Mouse (Mus musculus): ENCODE measurements around the gene Fam131c. TPM values are rescaled to one million over a fixed set of nuclear protein-coding genes. Genes with fewer than 3 reads are reported as not detected.

Gene Fam131c
- polyA plus RNA-seq, 1 experiment from 2014 or later, result 42.0 TPM

DNA sequence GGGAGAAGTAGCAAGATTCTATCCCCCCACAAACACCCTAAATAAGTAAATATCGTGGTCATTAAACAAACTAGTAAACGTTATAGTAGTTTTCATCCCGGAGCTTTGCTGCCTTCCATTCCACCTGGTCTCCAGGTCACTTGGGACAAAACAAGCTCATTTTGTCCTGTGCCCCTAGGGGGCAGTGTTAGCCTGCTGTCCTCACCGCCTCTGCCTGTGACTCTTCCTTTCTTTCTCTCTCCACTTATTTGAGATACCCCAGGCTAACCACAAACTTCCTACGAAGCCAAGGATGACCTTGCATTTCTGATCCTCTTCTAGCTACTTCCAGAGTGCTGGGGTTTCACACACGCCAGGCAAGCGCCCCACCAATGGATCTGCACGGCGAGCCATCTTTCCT lies 63.0 kb downstream of the Fam131c start:
- Histone ChIP-seq H3K4me3 (no peak overlapping the region), H3K4me2 (no peak overlapping the region), H3K27ac (no peak overlapping the region), H3K27me3 (replicated peaks) (no peaks in the 10 kb centered on the region), H3K36me3 (replicated peaks) (no peaks in the 10 kb centered on the region), H3K9me3 (no peaks in the 10 kb centered on the region), H3K4me1 (peaks cover 4% of the 10 kb centered on the region), H3K9ac (no peak overlapping the region)
- 45% methylated on average over 9 of the region's 9 CpGs for WGBS
- ATAC-seq (replicated peaks), result no peak

GRCm38 (mm10) chr4:141432666-141433065 lies 64.6 kb downstream of the Fam131c start:
- Histone ChIP-seq H3K4me1 (no peaks in the 10 kb centered on the region), H3K27ac (no peak overlapping the region), H3K4me2 (no peak overlapping the region), H3K9me3 (no peaks in the 10 kb centered on the region), H3K4me3 (no peak overlapping the region), H3K9ac (no peak overlapping the region), H3K36me3 (replicated peaks) (no peaks in the 10 kb centered on the region), H3K27me3 (replicated peaks) (no peaks in the 10 kb centered on the region)
- ATAC-seq (replicated peaks), result no peak
- 79% methylated on average over 14 of the region's 14 CpGs for WGBS

GRCm38 (mm10) chr4:141433191-141433590 lies 65.2 kb downstream of the Fam131c start:
- Histone ChIP-seq H3K36me3 (replicated peaks) (no peaks in the 10 kb centered on the region), H3K4me1 (no peaks in the 10 kb centered on the region), H3K9ac (no peak overlapping the region), H3K27me3 (replicated peaks) (no peaks in the 10 kb centered on the region), H3K4me3 (no peak overlapping the region), H3K9me3 (no peaks in the 10 kb centered on the region), H3K27ac (no peak overlapping the region), H3K4me2 (no peak overlapping the region)
- no peak for ATAC-seq (replicated peaks)
- WGBS, result 84% methylated on average over 18 of the region's 18 CpGs

Small RNA genes within 50 kb of the gene (microRNA-seq; reads per million reads assigned to microRNA genes)
- not detected for gene Gm25690

Other genes starting within 250 kb of the Fam131c start
- 24.4 and 26.0 TPM in 2 replicates for gene Szrd1, start 228.4 kb upstream of the Fam131c start, polyA plus RNA-seq (2015; fragmentation: Nextera tagmentation; extraction: Ambion mirVana)
- gene Fbxo42, start 220.3 kb upstream of the Fam131c start, polyA plus RNA-seq (2015; fragmentation: Nextera tagmentation; extraction: Ambion mirVana), result 28.5 and 30.0 TPM in 2 replicates
- gene Rsg1, start 154.3 kb upstream of the Fam131c start, polyA plus RNA-seq (2015; fragmentation: Nextera tagmentation; extraction: Ambion mirVana), result 8.7 and 9.9 TPM in 2 replicates
- gene Arhgef19, start 128.7 kb upstream of the Fam131c start, polyA plus RNA-seq (2015; fragmentation: Nextera tagmentation; extraction: Ambion mirVana), result 1.0 and 1.7 TPM in 2 replicates
- gene Epha2, start 67.0 kb upstream of the Fam131c start, polyA plus RNA-seq (2015; fragmentation: Nextera tagmentation; extraction: Ambion mirVana), result 1.6 and 1.7 TPM in 2 replicates
- 0.06 TPM in 1 of 2 replicates, not detected in the other for gene Clcnka, start 30.5 kb downstream of the Fam131c start, polyA plus RNA-seq (2015; fragmentation: Nextera tagmentation; extraction: Ambion mirVana)
- not detected in 2 replicates for gene Clcnkb, start 47.8 kb downstream of the Fam131c start, polyA plus RNA-seq (2015; fragmentation: Nextera tagmentation; extraction: Ambion mirVana)
- gene Hspb7, start 52.6 kb downstream of the Fam131c start, polyA plus RNA-seq (2015; fragmentation: Nextera tagmentation; extraction: Ambion mirVana), result 0.14 TPM in 1 of 2 replicates, not detected in the other
- 0.32 and 0.50 TPM in 2 replicates for gene Srarp, start 67.9 kb downstream of the Fam131c start, polyA plus RNA-seq (2015; fragmentation: Nextera tagmentation; extraction: Ambion mirVana)
- 49.4 and 49.7 TPM in 2 replicates for gene Zbtb17, start 76.4 kb downstream of the Fam131c start, polyA plus RNA-seq (2015; fragmentation: Nextera tagmentation; extraction: Ambion mirVana)
- 19.4 and 20.0 TPM in 2 replicates for gene Spen, start 170.4 kb downstream of the Fam131c start, polyA plus RNA-seq (2015; fragmentation: Nextera tagmentation; extraction: Ambion mirVana)
- 35.2 and 41.0 TPM in 2 replicates for gene Fblim1, start 237.9 kb downstream of the Fam131c start, polyA plus RNA-seq (2015; fragmentation: Nextera tagmentation; extraction: Ambion mirVana)